Mouse (Mus musculus): ENCODE data around the gene Atp6v0a2. TPM values are rescaled to one million over a fixed set of nuclear protein-coding genes. Genes with fewer than 3 reads are reported as not detected.
A peak's percentile ranks its signal among the peaks of the same experiment; 100 is the strongest.

Atp6v0a2 gene
- total RNA-seq, 2 experiments from 2014 or later = 54.1 to 59.2 TPM

DNA sequence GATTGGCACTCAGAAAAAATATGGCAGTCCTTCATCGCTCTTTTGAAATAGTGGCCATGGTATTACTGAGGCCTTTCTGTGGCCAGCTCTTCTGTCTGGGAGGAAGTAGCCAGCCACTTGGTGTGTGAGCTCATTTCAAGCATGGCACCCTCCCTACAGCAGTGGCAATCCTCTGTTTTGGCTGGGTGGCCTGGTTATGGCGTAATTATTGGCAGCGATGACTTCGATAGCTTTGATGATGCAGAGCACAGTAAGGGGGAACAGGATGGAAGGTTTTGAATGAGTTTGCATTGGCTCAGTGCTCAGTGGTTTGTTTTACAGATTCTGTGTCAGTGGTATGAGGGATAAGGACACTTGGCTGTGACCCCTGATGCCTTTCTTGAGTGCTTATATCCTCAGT, 8.3 kb downstream of the Atp6v0a2 start:
- no peak for DNase-seq

GRCm38 (mm10) chr5:124637300-124637699, 8.9 kb downstream of the Atp6v0a2 start:
- DNase-seq = no peak

DNA sequence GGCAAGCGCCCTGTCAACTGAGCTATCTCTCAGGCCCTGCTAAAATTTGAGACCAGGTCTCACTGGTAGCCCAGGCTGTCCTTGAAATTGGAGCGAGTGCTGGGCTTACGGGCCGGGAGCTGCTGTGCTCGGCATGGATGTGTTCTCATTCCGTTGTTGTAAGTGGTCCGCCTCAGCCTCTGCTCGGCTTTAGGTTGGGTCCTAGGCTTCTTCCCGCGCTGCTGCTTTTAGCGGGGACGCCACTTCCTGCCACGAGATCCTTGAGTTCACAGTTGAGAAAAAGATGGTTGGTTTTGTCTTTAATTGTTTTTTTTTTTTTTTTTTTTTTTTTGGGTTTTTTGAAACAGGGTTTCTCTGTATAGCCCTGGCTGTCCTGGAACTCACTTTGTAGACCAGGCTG, 9.5 kb downstream of the Atp6v0a2 start:
- no peak for DNase-seq

- DNase-seq = no peak
These were observed 85.4 kb downstream of the Atp6v0a2 start for GRCm38 (mm10) chr5:124713741-124714140.

- peak; percentile 52 for DNase-seq
These were observed 86.8 kb downstream of the Atp6v0a2 start for GRCm38 (mm10) chr5:124715135-124715534.

DNA sequence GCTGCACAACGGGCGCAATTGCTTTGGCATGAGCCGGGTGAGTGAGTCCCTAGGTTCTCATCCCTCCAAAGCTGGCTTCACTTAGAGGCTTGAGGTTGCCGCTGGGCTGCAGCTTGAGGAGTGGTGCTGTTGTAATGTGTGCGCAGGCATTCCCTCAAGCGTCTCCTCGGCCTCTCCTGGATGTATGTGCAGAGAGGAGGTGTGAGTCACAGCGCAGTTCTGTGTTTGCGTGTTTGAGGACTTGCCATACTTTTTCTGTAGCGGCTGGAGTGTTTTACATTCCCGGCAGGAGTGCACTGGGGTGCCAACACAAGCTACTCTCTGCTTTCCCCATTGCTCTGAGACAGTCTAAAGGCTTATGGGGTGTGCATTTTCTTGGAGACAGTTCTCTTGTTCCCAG, 89.6 kb downstream of the Atp6v0a2 start:
- DNase-seq = no peak

- no peak for DNase-seq
These were observed 90.0 kb downstream of the Atp6v0a2 start for GRCm38 (mm10) chr5:124718396-124718795.

DNA sequence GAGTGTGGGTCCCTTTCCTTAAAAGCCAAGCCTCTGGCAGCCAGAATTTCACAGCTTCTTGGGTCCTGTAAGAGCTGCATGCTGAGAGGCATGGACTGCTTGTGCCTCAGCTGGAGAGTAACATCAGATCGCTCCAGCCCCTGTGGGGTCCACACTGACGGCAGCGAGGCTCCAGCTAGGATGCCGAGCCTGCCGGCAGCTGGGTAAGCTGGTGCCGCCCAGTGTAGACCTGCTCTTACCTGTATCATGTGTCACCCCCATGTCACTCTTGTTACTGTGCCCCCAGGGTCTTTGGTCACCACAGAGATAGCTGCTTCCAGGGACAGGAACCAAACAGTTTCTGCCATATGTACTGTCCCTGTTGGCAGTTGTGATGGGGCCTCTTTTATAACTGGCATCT, 94.7 kb downstream of the Atp6v0a2 start:
- no peak for DNase-seq

- DNase-seq = peak; percentile 8
These were observed 96.6 kb downstream of the Atp6v0a2 start, which contains the start of gene Dnah10 for GRCm38 (mm10) chr5:124724997-124725396. Gene Dnah10, plus strand, starts transcription at chr5:124725085.

DNA sequence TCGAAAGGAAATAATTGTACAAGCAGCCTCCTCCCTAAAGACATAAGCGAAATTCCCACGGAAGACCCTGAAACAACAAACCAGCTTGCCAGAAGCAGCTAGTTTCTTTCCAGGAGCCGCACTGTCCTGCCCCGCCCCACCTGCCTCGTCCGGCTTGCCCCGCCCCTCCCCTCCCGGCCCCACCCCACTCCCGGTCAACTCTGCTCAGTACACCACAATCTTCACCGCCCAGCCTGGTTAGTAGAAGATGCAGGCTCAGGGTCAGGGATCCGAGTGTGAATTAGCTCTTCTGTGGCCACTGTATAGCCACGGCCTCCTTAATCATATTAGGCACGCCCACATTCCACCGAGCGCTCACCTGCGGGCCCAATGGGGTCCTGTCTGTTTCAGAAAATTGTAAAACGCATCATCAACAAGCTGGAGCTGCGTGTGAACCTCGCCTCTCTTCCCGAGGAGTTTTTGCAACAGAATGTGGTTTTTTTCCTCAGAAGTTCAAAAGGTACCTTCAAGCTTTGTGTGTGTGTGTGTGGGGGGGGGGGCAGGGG, 101.4 kb downstream of the Atp6v0a2 start:
- peak; percentile 16 for DNase-seq

DNA sequence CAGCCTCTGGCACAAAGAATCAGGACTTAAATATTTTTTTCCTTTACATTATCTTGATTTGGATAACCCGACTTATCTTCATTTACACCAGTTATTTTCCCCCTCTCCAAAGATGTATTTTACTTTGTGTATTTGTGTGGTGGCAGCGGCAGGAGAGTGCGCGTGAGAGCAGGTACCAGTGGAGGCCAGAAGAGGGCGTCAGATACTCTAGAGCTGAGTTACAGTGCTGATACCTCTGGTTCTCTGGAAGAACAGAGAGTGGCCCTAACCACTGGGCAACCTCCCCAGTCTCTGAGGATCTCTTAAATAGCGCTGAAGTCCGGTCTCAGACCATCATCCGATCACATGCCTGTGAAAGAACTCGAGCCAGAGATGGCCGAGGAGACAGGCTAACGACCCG, 105.6 kb downstream of the Atp6v0a2 start:
- DNase-seq = no peak

DNA sequence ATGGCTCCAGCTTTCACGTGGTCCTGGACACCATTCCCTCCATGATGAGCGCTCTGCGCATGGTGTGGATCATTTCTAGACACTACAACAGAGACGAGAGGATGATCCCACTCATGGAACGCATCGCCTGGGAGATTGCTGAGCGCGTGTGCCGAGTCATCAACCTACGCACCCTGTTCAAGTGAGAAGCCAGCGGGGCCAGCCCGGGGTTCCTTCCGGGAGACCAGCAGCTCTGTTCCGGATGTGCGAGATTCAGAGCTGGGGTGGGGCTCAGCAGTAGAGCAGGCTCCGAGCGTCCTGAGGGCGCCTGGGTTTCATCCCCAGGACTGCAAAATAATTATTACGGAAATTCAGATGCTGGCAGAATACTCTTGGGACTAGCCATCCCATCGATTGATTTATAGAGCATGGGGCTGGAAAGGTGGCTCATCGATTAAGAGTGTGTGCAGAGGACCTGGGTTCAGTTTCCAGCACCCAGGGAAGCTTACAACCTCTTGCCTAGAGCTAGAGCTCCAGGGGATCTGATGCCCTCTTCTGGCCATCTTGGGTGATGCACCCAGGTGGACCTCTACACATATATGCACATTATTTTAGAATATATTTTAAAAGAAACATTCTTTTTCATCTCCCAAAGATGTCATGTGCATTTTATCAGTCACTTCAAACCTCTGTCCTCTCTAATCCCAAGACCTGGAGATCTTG, 113.7 kb downstream of the Atp6v0a2 start:
- no peak for DNase-seq

GRCm38 (mm10) chr5:124743841-124744240, 115.5 kb downstream of the Atp6v0a2 start:
- DNase-seq = peak; percentile 19

DNA sequence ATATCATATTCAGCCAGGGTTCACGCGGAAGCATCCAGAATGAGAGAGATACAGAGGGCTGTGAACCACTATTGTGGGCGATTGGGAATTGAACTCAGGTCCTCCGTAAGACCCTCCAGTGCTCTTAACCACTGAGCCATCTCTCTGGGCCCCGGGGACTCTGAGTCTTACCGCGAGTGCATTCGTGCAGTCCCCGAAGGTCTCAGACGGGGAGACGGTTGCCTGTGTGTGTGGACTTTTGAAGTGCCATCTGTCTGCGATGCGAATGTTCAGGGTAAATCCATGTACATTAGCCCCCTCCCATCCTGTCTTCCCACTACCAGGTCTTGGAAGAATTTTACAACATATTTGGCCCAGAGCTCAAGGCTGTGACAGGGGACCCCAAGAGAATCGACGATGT, 117.8 kb downstream of the Atp6v0a2 start:
- no peak for DNase-seq

- DNase-seq = no peak
These were observed 119.9 kb downstream of the Atp6v0a2 start for GRCm38 (mm10) chr5:124748296-124748695.

GRCm38 (mm10) chr5:124751656-124752055, 123.3 kb downstream of the Atp6v0a2 start:
- peak; percentile 67 for DNase-seq

GRCm38 (mm10) chr5:124761011-124761410, 132.6 kb downstream of the Atp6v0a2 start:
- peak; percentile 50 for DNase-seq

DNA sequence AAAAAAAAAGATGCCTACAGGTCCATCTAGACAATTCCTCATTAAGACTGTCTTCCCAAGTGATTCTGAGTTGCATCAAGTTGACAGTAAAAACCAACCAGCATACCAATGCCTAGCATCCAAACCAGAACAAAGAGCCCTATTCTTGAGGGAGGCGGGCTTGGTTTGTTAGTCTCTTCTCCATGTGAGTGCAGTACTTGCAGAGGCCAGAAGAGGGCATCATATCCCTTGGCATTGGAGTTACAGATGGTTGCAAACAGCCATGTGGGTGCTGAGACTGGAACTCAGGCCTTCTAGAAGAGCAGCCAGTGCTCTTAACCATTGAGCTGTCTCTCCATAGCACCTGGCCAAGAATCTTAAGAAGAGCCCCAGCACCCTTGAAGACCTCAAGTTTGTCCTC, 133.4 kb downstream of the Atp6v0a2 start:
- no peak for DNase-seq

Other genes with a start within 250 kb of the Atp6v0a2 start
- 10 to 100 TPM; 71.7 to 90.6 TPM for gene Sbno1, start 202.6 kb upstream of the Atp6v0a2 start, total RNA-seq (2021)
- 100 to 1,000 TPM; 105 to 109 TPM for gene Kmt5a, start 188.6 kb upstream of the Atp6v0a2 start, total RNA-seq (2021)
- gene Rilpl2, start 150.2 kb upstream of the Atp6v0a2 start, total RNA-seq (2021) = 10 to 100 TPM; 20.4 to 21.0 TPM
- 10 to 100 TPM; 16.1 to 18.7 TPM for gene Snrnp35, start 145.4 kb upstream of the Atp6v0a2 start, total RNA-seq (2021)
- 10 to 100 TPM; 18.2 to 23.4 TPM for gene Rilpl1, start 97.2 kb upstream of the Atp6v0a2 start, total RNA-seq (2021)
- 100 to 1,000 TPM; 212 to 221 TPM for gene Tmed2, start 87.9 kb upstream of the Atp6v0a2 start, total RNA-seq (2021)
- gene Ddx55, start 75.7 kb upstream of the Atp6v0a2 start, total RNA-seq (2021) = 10 to 100 TPM; 10.7 to 14.2 TPM
- gene Eif2b1, start 49.4 kb upstream of the Atp6v0a2 start, total RNA-seq (2021) = 10 to 100 TPM; 42.0 to 49.9 TPM
- gene Gtf2h3, start 49.4 kb upstream of the Atp6v0a2 start, total RNA-seq (2021) = 10 to 100 TPM; 35.3 to 36.8 TPM
- 1 to 10 TPM in 1 of 2 experiments, under 1 TPM in 1; 0.33 to 1.2 TPM for gene Dnah10, start 96.5 kb downstream of the Atp6v0a2 start, total RNA-seq (2021)
- gene Ccdc92, start 233.8 kb downstream of the Atp6v0a2 start, total RNA-seq (2021) = 1 to 10 TPM; 4.3 to 6.1 TPM
- 10 to 100 TPM; 48.5 to 58.8 TPM for gene Zfp664, start 234.1 kb downstream of the Atp6v0a2 start, total RNA-seq (2021)